Mouse (Mus musculus): Measurements from ENCODE around the gene Eif5a. TPM values are rescaled to one million over a fixed set of nuclear protein-coding genes. Genes with fewer than 3 reads are reported as not detected.
"Not testable (repeated sequence)": the region's sequence is repeated elsewhere in the genome, so short reads cannot be mapped to it uniquely, and the experiment has no call there.

Eif5a gene
- total RNA-seq, 2 experiments from 2014 or later, result 598 to 600 TPM

GRCm38 (mm10) chr11:69947337-69948065 is 25.7 kb upstream of the Eif5a start:
- DNase-seq (ENCODE audit: low spot score in 2 of 2), result peak; percentile 31 to 32

GRCm38 (mm10) chr11:69945997-69946891 is 24.5 kb upstream of the Eif5a start:
- no peak for DNase-seq (ENCODE audit: low spot score in 2 of 2)

- peak in 1 of 2 experiments; percentile 31 for DNase-seq (ENCODE audit: low spot score in 2 of 2)
Measured at GRCm38 (mm10) chr11:69945216-69945615, 23.5 kb upstream of the Eif5a start.

GRCm38 (mm10) chr11:69940962-69941361 is 19.2 kb upstream of the Eif5a start:
- no peak for DNase-seq (ENCODE audit: low spot score in 2 of 2)

GRCm38 (mm10) chr11:69939731-69940130 is 18.0 kb upstream of the Eif5a start:
- no peak for DNase-seq (ENCODE audit: low spot score in 2 of 2)

GRCm38 (mm10) chr11:69939181-69939580 is 17.4 kb upstream of the Eif5a start:
- no peak for DNase-seq (ENCODE audit: low spot score in 2 of 2)

GRCm38 (mm10) chr11:69938401-69938979 is 16.7 kb upstream of the Eif5a start:
- no peak for DNase-seq (ENCODE audit: low spot score in 2 of 2)

- DNase-seq (ENCODE audit: low spot score in 2 of 2), result no peak
Measured at GRCm38 (mm10) chr11:69937834-69938233, 16.1 kb upstream of the Eif5a start.

- no peak for DNase-seq (ENCODE audit: low spot score in 2 of 2)
Measured at GRCm38 (mm10) chr11:69937385-69937784, 15.6 kb upstream of the Eif5a start.

- no peak for DNase-seq (ENCODE audit: low spot score in 2 of 2)
Measured at GRCm38 (mm10) chr11:69936714-69937347, 15.1 kb upstream of the Eif5a start.

- DNase-seq (ENCODE audit: low spot score in 2 of 2), result no peak
Measured at GRCm38 (mm10) chr11:69936156-69936555, 14.4 kb upstream of the Eif5a start.

GRCm38 (mm10) chr11:69935137-69935879 is 13.6 kb upstream of the Eif5a start, which contains the start of gene Ybx2:
Gene Ybx2 (plus strand): TSS chr11:69935796.
- DNase-seq (ENCODE audit: low spot score in 2 of 2), result peak; percentile 62 to 71

GRCm38 (mm10) chr11:69934681-69935080 is 12.9 kb upstream of the Eif5a start:
- no peak for DNase-seq (ENCODE audit: low spot score in 2 of 2)

- peak; percentile 94 to 96 for DNase-seq (ENCODE audit: low spot score in 2 of 2)
Measured at GRCm38 (mm10) chr11:69934169-69934568, 12.4 kb upstream of the Eif5a start.

- no peak for DNase-seq (ENCODE audit: low spot score in 2 of 2)
Measured at GRCm38 (mm10) chr11:69933066-69933465, 11.3 kb upstream of the Eif5a start.

GRCm38 (mm10) chr11:69932254-69932653 is 10.5 kb upstream of the Eif5a start:
- no peak for DNase-seq (ENCODE audit: low spot score in 2 of 2)

GRCm38 (mm10) chr11:69931769-69932168 is 10.0 kb upstream of the Eif5a start:
- no peak for DNase-seq (ENCODE audit: low spot score in 2 of 2)

- no peak for DNase-seq (ENCODE audit: low spot score in 2 of 2)
Measured at GRCm38 (mm10) chr11:69930967-69931537, 9.3 kb upstream of the Eif5a start.

- not testable (repeated sequence) for DNase-seq (ENCODE audit: low spot score in 2 of 2)
Measured at GRCm38 (mm10) chr11:69930176-69930575, 8.4 kb upstream of the Eif5a start.

GRCm38 (mm10) chr11:69929712-69930111 is 8.0 kb upstream of the Eif5a start:
- DNase-seq (ENCODE audit: low spot score in 2 of 2), result no peak
